Mouse (Mus musculus): ENCODE results near the gene Apopt1. TPM values are rescaled to one million over a fixed set of nuclear protein-coding genes. Genes with fewer than 3 reads are reported as not detected.
A peak's percentile ranks its signal among the peaks of the same experiment; 100 is the strongest.

The Apopt1 gene
- polyA plus RNA-seq, 1 experiment from 2014 or later, result 22.1 TPM

- H3K4me1 ChIP-seq (ENCODE audit: insufficient read depth), result peaks cover 19% of the 10 kb centered on the region
- peaks cover 3% of the 10 kb centered on the region; the same call in 1 of the 2 replicates for H3K36me3 ChIP-seq (replicated peaks; ENCODE audit: insufficient read depth, low read length)
- ATAC-seq (0 out of 2 replicates have a peak, but pooled peaks have one; percentile 1), DNase-seq (no peak)
- no peaks in the 10 kb centered on the region for H3K9me3 ChIP-seq (ENCODE audit: low read length)
- peaks cover 6% of the 10 kb centered on the region; the same call in 1 of the 2 replicates for H3K27me3 ChIP-seq (ENCODE audit: insufficient read depth, low read length)
- H3K4me3 ChIP-seq (ENCODE audit: low read depth, low read length), result peak overlapping the region; percentile 83
- H3K27ac ChIP-seq (ENCODE audit: low read depth), result peak overlapping the region; percentile 3; the same call in 1 of the 2 replicates
- H3K4me2 ChIP-seq (ENCODE audit: low read depth, low read length), result peak overlapping the region; percentile 97
- TF ChIP-seq EP300 (IDR thresholded peaks at IDR 0.05; ENCODE audit: low read depth), result no peak
- no peak for TF ChIP-seq CTCF (IDR thresholded peaks at IDR 0.05; ENCODE audit: low read depth)
- peak overlapping the region; percentile 65 for H3K9ac ChIP-seq (replicated peaks)
- WGBS (ENCODE audit: insufficient replicate concordance), result 1% methylated on average over 13 of the region's 13 CpGs
Observed at GRCm38 (mm10) chr12:111678670-111678933, 34.5 kb upstream of the Apopt1 start.

- Histone ChIP-seq H3K27ac (ENCODE audit: low read depth) (no peak overlapping the region), H3K4me1 (ENCODE audit: insufficient read depth) (peaks cover 19% of the 10 kb centered on the region), H3K36me3 (replicated peaks; ENCODE audit: insufficient read depth, low read length) (peaks cover 3% of the 10 kb centered on the region; the same call in 1 of the 2 replicates), H3K4me2 (ENCODE audit: low read depth, low read length) (peak overlapping the region; percentile 97), H3K9ac (replicated peaks) (peak overlapping the region; percentile 65), H3K9me3 (ENCODE audit: low read length) (no peaks in the 10 kb centered on the region), H3K27me3 (ENCODE audit: insufficient read depth, low read length) (peaks cover 2% of the 10 kb centered on the region; the same call in 1 of the 2 replicates), H3K4me3 (ENCODE audit: low read depth, low read length) (peak overlapping the region; percentile 83)
- 28% methylated on average over 7 of the region's 7 CpGs for WGBS (ENCODE audit: insufficient replicate concordance)
- TF ChIP-seq EP300 (IDR thresholded peaks at IDR 0.05; ENCODE audit: low read depth) (no peak), CTCF (IDR thresholded peaks at IDR 0.05; ENCODE audit: low read depth) (no peak)
- no peak for ATAC-seq
- DNase-seq, result no peak
Observed at GRCm38 (mm10) chr12:111678997-111679396, 34.1 kb upstream of the Apopt1 start.

GRCm38 (mm10) chr12:111680661-111681060, 32.4 kb upstream of the Apopt1 start:
- DNase-seq, result no peak
- TF ChIP-seq EP300 (IDR thresholded peaks at IDR 0.05; ENCODE audit: low read depth) (no peak), CTCF (IDR thresholded peaks at IDR 0.05; ENCODE audit: low read depth) (no peak)
- peaks cover 19% of the 10 kb centered on the region for H3K4me1 ChIP-seq (ENCODE audit: insufficient read depth)
- 84% methylated on average over 13 of the region's 13 CpGs for WGBS (ENCODE audit: insufficient replicate concordance)
- H3K36me3 ChIP-seq (replicated peaks; ENCODE audit: insufficient read depth, low read length), result peaks cover 3% of the 10 kb centered on the region; the same call in 1 of the 2 replicates
- no peaks in the 10 kb centered on the region for H3K27me3 ChIP-seq (ENCODE audit: insufficient read depth, low read length)
- ATAC-seq, result no peak
- no peak overlapping the region for H3K27ac ChIP-seq (ENCODE audit: low read depth)
- H3K4me2 ChIP-seq (ENCODE audit: low read depth, low read length), result no peak overlapping the region
- H3K4me3 ChIP-seq (ENCODE audit: low read depth, low read length), result no peak overlapping the region
- H3K9ac ChIP-seq (replicated peaks), result no peak overlapping the region
- no peaks in the 10 kb centered on the region for H3K9me3 ChIP-seq (ENCODE audit: low read length)

- Histone ChIP-seq H3K9ac (replicated peaks) (no peak overlapping the region), H3K36me3 (replicated peaks; ENCODE audit: insufficient read depth, low read length) (peaks cover 3% of the 10 kb centered on the region; the same call in 1 of the 2 replicates), H3K9me3 (ENCODE audit: low read length) (no peaks in the 10 kb centered on the region), H3K4me1 (ENCODE audit: insufficient read depth) (peaks cover 19% of the 10 kb centered on the region), H3K4me3 (ENCODE audit: low read depth, low read length) (no peak overlapping the region), H3K27me3 (ENCODE audit: insufficient read depth, low read length) (no peaks in the 10 kb centered on the region), H3K4me2 (ENCODE audit: low read depth, low read length) (no peak overlapping the region), H3K27ac (ENCODE audit: low read depth) (no peak overlapping the region)
- WGBS (ENCODE audit: insufficient replicate concordance), result 84% methylated on average over 8 of the region's 8 CpGs
- no peak for ATAC-seq
- TF ChIP-seq EP300 (IDR thresholded peaks at IDR 0.05; ENCODE audit: low read depth) (no peak), CTCF (IDR thresholded peaks at IDR 0.05; ENCODE audit: low read depth) (no peak)
- DNase-seq, result no peak
Observed at GRCm38 (mm10) chr12:111681305-111681704, 31.8 kb upstream of the Apopt1 start.

- DNase-seq (no peak), ATAC-seq (no peak)
- no peak overlapping the region for H3K27ac ChIP-seq (ENCODE audit: low read depth)
- H3K27me3 ChIP-seq (ENCODE audit: insufficient read depth, low read length), result no peaks in the 10 kb centered on the region
- H3K36me3 ChIP-seq (replicated peaks; ENCODE audit: insufficient read depth, low read length), result peaks cover 3% of the 10 kb centered on the region; the same call in 1 of the 2 replicates
- WGBS (ENCODE audit: insufficient replicate concordance), result 76% methylated on average over 5 of the region's 5 CpGs
- TF ChIP-seq EP300 (IDR thresholded peaks at IDR 0.05; ENCODE audit: low read depth) (no peak), CTCF (IDR thresholded peaks at IDR 0.05; ENCODE audit: low read depth) (no peak)
- no peak overlapping the region for H3K9ac ChIP-seq (replicated peaks)
- no peaks in the 10 kb centered on the region for H3K9me3 ChIP-seq (ENCODE audit: low read length)
- no peak overlapping the region for H3K4me2 ChIP-seq (ENCODE audit: low read depth, low read length)
- H3K4me3 ChIP-seq (ENCODE audit: low read depth, low read length), result no peak overlapping the region
- peaks cover 16% of the 10 kb centered on the region for H3K4me1 ChIP-seq (ENCODE audit: insufficient read depth)
Observed at GRCm38 (mm10) chr12:111682003-111682402, 31.1 kb upstream of the Apopt1 start.

- no peak for DNase-seq
- Histone ChIP-seq H3K4me3 (ENCODE audit: low read depth, low read length) (no peak overlapping the region), H3K27ac (ENCODE audit: low read depth) (no peak overlapping the region), H3K27me3 (ENCODE audit: insufficient read depth, low read length) (no peaks in the 10 kb centered on the region), H3K4me2 (ENCODE audit: low read depth, low read length) (no peak overlapping the region), H3K9me3 (ENCODE audit: low read length) (no peaks in the 10 kb centered on the region), H3K36me3 (replicated peaks; ENCODE audit: insufficient read depth, low read length) (peaks cover 3% of the 10 kb centered on the region; the same call in 1 of the 2 replicates), H3K9ac (replicated peaks) (no peak overlapping the region), H3K4me1 (ENCODE audit: insufficient read depth) (peaks cover 15% of the 10 kb centered on the region)
- WGBS (ENCODE audit: insufficient replicate concordance), result 57% methylated on average over 5 of the region's 5 CpGs
- ATAC-seq, result no peak
- TF ChIP-seq CTCF (IDR thresholded peaks at IDR 0.05; ENCODE audit: low read depth), result no peak
- TF ChIP-seq EP300 (IDR thresholded peaks at IDR 0.05; ENCODE audit: low read depth), result no peak
Observed at GRCm38 (mm10) chr12:111682806-111683205, 30.3 kb upstream of the Apopt1 start.
